Mouse (Mus musculus) thymus, postnatal 10 days (tissue): ENCODE results near the gene Svopl.

Experiments
- DNase-seq, 2 experiments: peaks; one replicate each; pipeline ENCODE4 v3.0.0; 2021; ENCODE audit warnings: low spot score in 2 of 2

Gene Svopl

GRCm38 (mm10) chr6:38046838-38047237 lies at the start of gene Svopl:
Gene Svopl, minus strand, starts transcription at chr6:38046996.
- DNase-seq = no peak

DNA sequence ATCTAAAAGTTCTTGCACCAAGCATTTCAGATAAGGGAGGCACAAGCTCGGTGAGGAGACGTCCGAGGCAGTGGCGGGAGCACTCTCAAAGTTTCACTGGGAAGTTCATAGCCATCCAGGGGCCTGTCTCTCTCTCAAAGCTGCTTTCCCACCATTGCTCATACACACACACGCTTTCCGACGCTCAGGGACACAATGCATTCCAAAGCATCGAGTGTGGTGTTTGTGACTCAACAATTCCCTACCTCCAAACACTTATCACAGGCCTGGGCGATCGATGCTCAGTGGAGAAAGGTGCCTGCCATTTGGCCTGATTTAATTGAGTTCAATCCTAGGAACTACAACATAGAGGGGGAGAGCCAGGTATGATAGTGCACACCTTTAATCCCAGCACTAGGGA lies 47.9 kb upstream of the Svopl start:
- DNase-seq = no peak

DNA sequence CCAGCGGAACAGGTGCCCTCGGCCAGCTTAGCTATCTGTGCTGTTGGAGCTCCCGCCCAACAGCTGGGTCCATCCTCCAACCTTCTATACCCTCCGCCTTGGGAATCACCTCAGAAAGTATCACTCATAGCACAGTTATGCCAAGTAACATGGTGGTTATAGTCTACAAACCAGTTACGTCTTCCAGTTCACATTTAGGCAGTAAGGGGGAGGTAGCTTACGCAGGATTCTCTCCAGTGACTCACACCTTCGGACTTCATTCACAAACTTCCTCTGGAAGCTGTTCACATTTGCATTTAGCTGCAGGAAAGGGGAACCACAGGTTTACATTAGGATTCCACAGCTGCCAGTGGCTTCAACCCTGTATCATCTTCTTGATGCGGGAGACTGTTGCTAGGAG lies 45.7 kb upstream of the Svopl start:
- DNase-seq = no peak

DNA sequence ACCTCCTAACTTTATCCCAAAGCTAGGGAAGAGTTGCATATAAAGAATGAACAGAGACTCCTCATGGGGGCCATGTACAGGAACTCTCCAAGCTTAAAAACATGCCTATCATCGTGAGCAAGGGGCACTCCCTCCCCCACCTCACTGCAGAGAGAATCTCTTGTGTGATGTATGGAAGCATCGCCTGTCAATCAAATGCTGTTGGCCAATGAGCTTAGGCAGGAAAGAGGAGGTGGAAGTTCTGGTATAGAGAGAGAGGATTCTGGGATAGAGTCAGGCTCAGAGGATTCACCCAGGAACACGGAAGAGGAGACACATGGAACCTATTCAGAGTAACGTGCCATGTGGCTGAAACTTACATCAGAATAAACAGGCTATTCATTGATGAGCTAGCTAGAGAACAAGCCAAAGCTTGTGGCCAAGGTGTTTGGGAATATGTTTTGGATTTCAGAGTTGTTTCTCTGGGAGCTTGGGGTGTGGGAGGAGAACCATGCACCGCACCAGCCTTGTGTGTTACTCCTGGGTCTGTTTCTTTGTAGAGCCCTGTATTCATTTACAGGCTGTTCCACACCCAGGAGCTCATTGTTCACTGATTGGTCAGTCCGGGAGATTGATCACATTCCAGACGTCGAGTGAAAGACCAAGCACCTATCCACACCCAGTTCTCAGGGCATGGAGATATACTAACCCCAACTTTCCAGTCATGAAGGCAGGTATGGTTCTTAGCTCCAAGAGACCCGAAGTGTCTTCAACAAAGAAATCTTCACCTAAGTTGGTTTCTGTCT lies 40.6 kb upstream of the Svopl start:
- no peak for DNase-seq

DNA sequence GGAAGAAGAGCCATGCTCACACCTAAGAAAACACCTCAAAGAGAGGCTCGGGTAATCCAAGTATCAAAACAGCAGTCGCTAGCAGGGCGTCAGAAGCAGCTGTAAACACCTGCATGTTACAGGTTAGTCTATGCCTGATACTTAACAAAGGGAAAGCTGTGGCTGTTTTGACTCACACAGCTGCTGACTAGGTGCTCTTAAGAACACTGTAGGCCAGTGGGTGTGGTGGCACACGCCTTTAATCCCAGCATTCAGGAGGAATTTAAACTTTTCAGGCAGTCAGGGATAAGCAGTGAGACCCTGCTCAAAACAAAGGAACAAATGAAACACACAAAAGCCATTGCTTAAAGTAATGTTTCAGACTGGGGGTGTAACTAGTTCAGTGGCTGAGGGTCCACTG lies 36.4 kb upstream of the Svopl start:
- DNase-seq = no peak

- no peak for DNase-seq
Observed at GRCm38 (mm10) chr6:38081727-38082341, 35.0 kb upstream of the Svopl start.

- no peak for DNase-seq
Observed at GRCm38 (mm10) chr6:38080364-38080763, 33.6 kb upstream of the Svopl start.

- no peak for DNase-seq
Observed at GRCm38 (mm10) chr6:38073592-38073991, 26.8 kb upstream of the Svopl start.

DNA sequence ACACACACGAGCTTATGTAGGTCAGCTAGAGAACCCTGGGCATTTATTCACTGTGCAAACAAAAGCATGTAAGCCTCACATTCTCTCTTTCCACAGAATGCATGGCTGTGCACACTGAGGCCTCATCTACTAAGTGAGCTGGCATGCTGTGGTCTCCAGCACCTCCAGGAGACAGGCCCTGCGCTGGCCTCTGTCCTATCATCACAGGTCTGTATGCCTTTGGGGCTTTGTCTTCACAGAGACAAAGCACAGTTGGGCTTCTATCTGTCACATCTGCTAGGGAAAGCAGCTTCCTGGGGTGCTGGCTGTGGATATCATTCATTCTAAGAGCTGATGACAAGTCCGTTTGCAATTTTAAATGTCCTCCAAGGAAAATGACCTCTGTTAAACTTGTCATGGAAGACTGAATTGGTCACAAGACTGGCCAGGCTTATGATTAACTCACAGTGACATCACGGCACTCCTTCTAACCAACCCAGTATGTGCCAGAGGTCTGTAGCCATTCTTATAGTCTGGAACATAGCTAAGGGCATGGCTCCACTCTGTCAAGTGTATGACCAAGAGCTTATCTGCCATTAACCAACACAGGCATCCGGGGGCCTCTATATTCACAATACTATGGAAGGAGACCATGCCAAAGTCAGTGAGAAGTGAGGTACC lies 25.5 kb upstream of the Svopl start:
- DNase-seq = no peak

- DNase-seq = no peak
Observed at GRCm38 (mm10) chr6:38071256-38071655, 24.5 kb upstream of the Svopl start.

DNA sequence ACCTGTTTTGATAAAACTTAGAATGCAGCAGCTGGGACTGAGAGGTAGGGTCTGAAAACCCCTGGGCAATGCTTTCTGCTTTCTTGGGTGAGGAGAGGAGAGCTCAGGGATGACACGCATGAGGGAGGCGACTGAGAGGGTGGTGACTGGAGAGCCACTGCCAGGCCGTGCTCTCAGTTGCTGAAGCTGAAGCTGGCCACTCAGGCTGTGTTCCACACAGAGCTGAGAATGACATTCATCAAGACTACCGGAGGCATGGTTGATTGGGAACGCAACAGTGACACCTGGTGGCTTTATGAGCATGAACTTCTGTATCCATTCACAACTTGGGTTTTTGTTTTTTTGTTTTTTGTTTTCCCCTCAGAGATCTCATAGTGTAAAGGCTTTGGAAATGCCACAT lies 19.4 kb upstream of the Svopl start:
- DNase-seq = peak; percentile 11 to 44

- no peak for DNase-seq
Observed at GRCm38 (mm10) chr6:38065501-38066122, 18.8 kb upstream of the Svopl start.

- DNase-seq = no peak
Observed at GRCm38 (mm10) chr6:38065122-38065500, 18.3 kb upstream of the Svopl start.

- DNase-seq = no peak
Observed at GRCm38 (mm10) chr6:38064621-38065020, 17.8 kb upstream of the Svopl start.

DNA sequence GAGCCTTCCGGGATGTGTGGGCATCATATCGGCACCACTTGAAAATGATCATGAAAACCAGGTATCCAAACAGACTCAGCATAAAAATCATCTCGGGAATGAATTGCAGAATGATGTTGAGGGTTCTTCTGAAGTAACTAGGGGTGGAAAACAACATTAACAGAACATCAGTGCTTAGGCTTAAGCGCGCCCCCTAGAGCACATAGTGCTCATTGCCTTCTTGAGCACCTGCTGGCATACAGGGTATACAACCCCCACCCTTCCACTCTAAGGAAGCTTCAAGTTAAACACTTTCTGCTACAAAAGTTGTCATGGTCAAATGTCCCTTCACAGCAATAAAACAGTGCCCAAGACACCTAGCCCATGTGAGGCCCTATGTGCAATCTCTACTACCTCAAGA lies 12.0 kb upstream of the Svopl start:
- peak in 1 of 2 experiments; percentile 18 for DNase-seq

DNA sequence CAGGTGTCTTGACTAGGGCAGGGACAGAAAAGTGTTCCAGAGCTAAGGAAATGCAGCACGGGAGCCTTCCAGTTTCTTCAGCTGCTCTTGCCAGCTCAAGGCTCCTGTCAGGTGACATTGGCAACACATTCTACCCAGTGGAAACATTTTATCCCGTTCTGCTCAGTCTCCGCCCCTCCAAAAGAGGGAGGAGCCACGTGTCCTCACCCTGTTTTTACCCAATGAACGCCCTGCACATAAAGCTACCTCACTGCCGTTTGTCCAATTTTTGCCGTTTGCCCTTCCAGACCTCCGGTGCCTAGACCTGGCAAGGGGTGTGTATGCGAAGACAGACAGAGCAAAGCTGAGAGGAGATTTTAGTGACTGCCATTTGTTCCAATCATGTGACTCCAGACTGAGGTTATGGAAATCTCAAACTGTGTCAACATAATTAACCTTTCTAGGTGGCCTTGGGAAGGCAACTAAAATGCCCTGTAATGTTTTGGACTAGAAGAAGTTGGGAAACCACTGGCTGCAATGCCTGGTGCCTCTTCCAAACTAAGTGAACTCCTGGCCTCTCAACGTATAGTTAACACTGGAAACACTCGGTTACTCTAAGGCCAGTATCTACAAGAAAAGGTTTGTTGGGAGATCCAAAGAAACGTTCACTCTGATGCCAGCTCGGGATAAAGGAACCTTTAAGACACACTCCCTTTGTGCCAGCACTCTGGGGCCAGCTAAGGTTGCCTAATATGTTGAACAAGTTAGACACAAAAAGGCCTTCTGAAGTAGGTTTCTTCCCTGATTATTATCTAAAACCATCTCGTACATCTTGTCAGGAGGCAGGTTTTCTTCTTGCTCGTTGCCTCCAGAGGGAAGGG lies 8.9 kb upstream of the Svopl start:
- no peak for DNase-seq

DNA sequence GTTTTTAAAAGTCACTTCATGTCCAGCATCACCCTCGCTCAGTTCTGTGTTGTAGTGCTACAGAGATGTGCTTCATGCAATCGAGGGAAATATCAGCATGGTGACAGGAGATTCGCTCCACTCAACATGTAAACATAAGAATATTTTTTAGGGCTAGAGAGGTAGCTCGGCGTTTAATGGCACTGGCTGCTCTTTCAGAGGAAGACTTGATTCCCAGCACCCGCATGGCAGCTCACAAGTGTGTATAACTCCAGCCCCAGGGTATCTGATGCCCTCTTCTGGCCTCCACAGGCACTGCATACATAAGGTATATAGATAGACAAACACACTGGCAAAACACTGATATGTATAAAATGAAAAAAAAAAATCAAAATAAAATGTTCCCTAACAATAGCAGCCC lies 2.8 kb upstream of the Svopl start:
- DNase-seq = no peak

DNA sequence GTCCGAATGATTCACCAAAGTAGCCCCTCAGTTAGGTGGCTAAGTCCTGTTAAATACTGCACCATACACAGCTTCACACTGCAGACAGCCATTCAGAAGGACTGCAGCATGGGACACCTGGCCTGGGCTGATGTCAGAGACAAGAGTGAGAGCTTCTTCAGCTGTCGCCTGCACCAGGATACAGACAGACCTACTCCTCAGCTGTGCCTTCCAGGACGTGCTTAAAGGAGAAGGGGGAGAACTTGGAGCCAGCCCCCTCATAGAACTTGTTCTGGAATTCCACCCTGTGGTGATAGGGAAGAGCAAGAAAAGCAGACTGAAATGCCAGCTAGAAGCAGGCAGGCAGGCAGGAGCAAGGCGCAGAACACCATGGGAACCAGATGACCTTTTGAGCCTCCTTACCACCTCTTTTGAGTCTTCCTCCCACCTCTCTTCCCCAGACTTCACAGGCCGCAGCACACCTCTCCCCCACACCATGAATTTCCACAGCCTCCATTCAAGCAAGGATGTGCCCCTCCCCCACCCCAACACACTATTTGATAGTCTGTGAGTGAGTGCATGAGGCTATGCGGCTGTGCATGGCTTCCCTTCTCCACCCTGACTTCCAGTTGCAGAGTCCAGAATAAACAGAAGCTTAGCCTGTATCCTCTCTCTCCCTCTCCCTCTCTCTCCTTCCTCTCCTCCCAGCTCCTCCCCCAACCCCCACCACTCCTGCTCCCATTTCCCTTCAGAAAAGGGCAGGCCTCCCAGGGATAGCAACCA lies 2.2 kb upstream of the Svopl start:
- no peak for DNase-seq

GRCm38 (mm10) chr6:38048003-38048402 lies 1.2 kb upstream of the Svopl start:
- DNase-seq = no peak

GRCm38 (mm10) chr6:38032801-38033566 lies 13.8 kb downstream of the Svopl start:
- no peak for DNase-seq
